Mouse (Mus musculus) gastrocnemius, postnatal 10 days (tissue): ENCODE results near the gene Olfr718-ps1. TPM values are rescaled to one million over a fixed set of nuclear protein-coding genes. Genes with fewer than 3 reads are reported as not detected.
A peak's percentile ranks its signal among the peaks of the same experiment; 100 is the strongest.

Experiments
- DNase-seq: peaks from one replicate; pipeline ENCODE4 v3.0.0; 2021; ENCODE audit warnings: mixed read lengths
- microRNA-seq, 2 experiments: library from miRNA; unstranded; fragments of <30 nt; microRNA quantifications; one replicate each; pipeline ENCODE4 v1.2.0; 2021
- total RNA-seq, 2 experiments: library from RNA; stranded (reverse); gene quantifications; 2 replicates each; pipeline ENCODE4 v1.2.3; 2021

Gene Olfr718-ps1
- total RNA-seq, 2 experiments from 2014 or later = not detected

DNA sequence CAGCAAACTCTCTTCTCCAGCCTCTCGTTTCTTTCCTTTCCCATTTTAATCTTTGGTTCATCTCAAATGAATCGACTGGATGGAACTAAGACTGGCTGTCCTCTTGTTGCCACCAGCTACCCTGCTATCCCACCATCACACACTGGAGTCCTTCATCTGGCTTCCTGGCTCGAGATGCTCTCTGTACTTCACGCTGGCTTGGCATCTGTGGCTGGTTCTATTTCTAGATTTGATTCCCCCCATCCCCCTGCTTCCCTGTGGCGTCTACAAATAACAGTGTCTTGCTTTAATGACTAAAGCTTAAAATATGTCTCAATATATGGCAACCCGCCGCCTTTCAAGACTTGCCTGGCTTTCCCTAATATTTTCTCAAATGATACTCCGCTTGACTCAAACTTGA is 19.5 kb downstream of the Olfr718-ps1 start:
- DNase-seq = no peak

DNA sequence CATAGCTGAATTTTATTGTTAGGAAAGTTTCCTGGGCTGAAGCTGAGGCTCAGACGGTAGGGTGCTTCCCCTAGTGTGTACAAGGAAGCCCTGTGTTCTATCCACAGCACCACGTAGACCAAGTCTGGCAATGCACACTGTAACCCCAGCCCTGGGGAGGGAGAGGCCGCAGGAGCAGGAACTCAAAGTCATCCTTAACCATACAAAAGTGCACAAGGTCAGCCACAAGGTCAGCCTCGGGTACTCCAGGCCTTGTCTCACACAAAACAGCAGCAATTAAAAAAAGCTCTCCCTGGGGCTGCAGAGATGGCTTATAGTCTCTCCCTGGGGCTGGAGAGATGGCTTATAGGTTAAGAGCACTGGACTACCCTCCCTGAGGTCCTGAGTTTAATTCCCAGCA is 20.5 kb downstream of the Olfr718-ps1 start:
- no peak for DNase-seq

DNA sequence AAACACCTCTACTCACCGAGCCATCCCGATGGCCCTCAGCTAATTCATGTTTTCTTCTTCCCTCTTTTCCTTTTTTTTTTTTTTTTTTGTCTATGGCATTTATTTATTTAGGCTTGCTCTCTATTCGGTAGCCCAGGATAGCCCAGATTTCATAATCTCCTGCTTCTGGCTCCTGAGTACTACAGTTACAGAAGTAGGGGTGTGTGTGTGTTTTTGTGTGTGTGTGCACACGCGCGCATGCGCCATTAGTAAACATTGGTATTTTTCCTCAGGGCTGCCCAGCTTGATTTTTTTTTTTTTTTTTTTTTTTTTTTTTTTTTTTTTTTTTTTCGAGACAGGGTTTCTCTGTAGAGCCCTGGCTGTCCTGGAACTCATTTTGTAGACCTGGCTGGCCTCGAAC is 21.3 kb downstream of the Olfr718-ps1 start:
- no peak for DNase-seq

DNA sequence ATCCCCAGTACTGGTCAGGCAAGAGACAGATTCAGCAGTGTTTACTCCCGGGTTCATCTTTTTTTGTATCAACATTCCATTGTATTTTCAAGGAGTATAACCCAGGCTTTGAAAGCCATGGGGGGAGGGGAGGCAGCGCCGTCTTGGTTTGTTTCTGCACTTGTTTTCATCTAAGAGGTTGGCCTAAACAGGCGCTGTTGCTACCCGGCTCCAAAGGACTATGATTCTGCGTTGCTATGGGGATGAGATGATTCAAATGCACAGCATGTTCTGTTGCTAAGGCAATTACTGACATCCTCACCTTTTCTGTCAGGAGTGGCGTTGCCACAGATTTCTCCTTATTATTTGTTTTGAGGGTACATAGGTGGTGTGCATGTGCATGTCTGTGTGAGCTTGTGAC is 21.8 kb downstream of the Olfr718-ps1 start:
- DNase-seq = no peak

DNA sequence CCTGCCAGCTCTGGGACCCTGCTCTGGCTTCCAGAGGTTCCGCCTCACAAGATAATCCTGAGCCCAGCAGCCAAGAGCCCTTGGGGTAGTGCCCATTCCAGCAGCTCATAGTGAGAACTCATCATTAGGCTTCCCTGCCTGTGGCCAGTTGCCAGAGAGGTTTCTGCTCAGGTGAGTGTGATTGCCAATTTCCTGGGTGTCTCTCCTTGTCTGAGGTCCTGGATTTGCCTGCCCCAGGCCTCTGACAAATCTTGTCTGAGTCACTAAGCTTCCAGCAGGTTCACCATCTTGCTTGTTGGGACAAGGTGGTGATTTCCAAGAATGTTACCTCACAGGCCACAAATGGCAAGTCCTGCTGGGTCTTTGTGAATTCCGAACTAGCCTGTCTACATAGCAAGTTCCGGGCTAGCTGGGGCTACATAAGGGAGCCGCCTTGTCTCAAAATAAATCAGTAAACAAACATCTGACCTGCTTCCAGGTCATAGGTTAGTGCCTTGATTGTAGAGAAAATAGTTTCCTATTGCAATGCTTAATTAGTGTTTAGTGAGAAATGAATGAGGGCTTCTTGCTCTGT is 22.5 kb downstream of the Olfr718-ps1 start:
- DNase-seq = no peak

DNA sequence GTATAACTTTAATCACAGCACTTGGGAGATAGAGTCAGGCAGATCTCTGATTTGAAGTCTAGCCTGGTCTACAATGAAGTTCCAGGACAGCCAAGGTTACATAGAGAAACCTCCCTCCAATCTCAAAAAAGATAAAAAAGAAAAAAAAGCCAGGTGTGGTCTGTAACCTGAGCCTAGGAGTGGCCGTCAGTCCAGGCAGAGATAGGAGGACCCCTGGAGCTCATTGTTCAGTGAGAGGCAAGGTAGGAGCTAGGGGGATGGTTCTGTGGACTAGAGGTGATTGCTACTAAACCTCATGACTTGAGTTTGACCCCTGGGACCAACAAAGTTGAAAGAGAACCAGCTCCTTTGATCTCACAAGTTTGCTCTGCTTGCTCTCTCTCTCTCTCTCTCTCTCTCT is 24.7 kb downstream of the Olfr718-ps1 start:
- DNase-seq = no peak

DNA sequence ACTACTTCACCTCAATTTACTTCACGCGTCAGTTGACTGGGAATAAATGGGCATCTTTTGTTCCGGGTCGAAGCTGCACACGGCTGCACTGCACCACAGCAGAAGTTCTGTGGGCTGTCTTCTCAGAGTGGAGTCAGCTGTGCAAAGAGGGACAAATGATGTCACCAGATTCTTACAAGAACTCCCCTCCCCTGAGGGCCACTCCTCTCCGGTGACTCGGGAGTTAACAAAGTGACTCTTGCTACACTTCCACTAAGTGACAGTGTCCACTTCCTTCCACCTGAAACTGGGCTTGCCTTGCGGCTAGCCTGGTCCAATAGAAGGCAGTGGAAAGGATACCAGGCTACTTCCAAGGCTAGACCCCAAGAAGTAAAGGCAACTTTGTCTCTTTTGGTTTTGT is 25.3 kb downstream of the Olfr718-ps1 start:
- DNase-seq = no peak

DNA sequence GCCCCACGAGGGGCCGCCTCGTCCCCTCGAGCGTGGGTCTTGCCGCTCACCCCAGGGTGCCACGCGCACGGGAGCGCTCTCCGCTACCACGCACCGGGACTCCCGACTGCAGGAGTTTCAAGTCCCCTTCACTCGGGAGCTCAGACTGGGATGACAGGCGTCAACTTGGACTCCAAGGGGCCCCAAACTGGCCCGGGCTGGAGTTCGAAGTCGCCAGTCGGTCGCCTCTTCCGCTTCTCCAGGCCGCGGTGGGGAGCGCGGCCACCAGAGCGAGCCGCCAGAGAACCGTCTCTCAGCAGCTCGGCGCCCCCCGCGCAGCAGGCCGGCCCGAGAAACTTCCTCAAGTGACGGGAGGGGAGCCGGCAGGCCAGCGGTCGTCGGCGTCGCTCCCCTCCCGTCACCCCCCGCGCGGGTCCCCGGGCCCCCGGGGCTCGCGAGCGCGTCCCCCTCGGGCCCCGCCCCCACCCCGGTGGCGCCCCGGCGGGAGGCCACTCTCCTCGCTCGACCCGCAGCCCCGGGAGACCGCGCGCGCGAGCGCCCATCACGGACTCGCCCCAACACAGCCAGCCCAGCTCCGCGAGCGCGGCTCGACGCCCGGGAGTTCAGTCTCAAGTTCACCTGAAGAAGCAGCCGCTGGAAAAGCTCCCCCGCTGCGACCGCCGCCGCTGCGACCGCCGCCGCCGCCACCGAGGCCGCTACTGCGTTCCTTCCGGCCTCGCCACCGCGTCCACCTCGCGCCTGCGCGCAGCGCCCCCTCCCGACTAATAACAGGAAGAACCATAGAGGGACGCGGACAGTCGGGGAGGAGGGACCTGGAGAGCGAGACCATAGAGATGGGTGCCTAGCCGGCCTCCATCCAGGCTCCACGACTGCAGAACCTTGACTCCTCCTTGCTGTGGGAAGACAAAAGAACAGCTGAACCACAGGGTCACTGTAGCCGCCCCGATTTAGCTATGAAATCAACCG is 34.8 kb downstream of the Olfr718-ps1 start, which contains the start of gene Rnf216:
TSS of gene Rnf216 (minus strand) at position 714 of the 966 bp plus-strand sequence.
- DNase-seq = peak; percentile 95

DNA sequence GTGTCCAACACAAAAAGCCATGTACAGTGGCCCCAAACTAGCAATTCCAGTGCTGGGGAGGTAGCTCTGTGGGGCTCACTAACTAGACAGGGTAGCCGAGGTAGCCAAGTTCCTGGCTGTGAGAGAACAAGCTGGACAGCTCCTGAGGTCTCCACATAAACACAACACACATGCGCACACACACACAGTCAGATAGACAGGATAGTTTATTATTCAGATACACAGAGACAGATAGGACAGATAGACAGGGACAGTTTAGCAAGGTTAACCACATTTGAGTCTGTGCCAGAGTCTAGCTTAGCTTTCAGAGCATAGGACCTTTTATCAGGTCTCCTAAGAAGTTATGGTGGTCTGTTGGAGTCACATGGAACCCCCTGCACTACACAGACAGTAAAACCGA is 40.5 kb downstream of the Olfr718-ps1 start:
- DNase-seq = no peak

DNA sequence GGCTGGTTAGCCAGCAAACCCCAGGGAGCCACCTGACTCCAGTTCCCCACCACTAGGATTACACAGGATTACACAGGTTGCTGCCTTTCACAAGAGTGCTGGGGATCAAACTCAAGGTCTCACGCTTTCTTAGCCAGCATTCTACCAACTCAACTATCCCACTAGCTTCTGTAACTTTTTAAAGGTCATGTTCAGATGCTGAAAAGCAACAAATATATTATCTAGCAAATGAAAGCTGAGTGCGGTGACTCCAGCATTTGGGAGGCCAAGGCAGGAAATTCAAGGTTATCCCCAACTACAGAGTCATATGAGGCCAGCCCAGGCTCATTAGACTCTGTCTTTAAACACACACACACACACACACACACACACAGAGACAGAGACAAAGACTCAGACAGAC is 44.1 kb downstream of the Olfr718-ps1 start:
- no peak for DNase-seq

DNA sequence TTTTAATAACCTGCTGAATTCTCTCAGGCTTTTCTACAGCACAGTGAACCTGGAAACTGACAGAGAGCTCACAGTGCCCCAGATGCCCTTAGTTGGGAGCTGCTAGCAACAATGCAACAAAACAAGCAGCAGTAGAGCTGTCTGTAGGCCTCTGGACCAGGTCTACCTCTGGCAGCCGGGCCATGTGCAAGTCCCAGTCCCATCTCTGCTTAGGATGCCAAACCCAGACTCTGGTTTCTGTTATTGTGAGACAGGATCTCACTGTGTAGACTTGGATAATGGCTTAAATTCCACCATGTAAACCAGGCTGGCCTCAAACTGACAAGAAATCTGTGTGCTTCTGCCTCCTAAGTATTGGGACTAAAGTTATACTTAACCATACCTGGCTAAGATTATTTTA is 45.8 kb downstream of the Olfr718-ps1 start:
- no peak for DNase-seq

DNA sequence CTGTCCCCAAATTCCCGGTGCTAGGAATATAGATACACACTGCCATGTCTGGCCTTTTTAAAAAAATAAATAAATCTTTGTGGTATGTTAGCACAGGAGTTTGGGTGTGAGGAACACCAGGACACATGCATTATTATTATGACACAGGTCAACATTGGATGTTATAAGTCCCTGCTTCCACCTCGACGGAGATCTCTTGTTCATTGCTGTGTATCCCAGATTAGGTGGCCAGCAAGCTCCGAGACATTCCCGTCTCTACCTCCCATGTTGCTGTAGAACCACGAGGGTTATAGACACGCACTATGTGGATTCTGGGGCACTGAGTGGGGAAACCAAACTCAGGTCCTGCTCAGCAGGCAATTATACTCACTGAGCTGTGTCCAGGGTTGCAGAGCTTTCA is 52.1 kb downstream of the Olfr718-ps1 start:
- DNase-seq = no peak

DNA sequence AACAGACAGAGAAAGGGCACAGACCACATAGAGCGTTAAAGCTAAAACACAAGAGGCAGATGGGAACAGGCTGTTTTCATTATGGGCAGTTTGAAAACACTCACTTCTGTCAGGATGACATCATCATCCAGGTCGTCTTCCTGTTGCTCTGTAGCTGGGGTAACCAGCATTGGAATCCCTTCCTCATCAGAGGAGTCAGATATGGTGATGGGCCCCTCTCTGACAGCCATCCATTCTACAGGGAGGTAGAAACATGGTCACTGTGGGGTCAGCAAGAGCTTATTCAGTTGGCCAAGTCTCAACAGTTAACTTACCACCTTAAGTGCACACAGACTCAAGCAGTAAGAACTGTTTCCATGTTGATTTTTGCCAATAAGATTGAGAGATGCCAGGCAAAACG is 54.5 kb downstream of the Olfr718-ps1 start:
- no peak for DNase-seq

DNA sequence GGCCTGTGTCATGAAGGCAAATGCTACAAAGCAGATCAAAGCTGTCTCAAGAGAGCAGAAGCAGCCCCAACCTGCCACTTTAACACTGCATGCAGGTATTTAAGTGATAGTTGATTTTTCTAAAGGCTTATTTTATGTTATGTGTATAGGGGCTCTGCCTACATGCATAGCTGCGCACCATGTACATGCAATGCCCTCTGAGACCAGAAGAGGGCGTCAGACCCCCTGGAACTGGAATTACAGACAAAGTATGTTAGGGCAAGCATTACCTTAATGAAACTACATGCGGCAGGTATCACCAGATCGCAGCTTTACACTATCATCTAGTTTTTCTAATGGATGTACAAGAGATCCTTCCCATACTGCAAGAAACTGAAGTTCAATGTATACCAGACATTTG is 62.5 kb downstream of the Olfr718-ps1 start:
- DNase-seq = peak; percentile 32

Small RNAs within 50 kb of the gene (microRNA-seq; reads per million reads assigned to microRNA genes)
- 0 reads per million in 2 experiments for gene Gm44405

Other genes starting within 250 kb of the Olfr718-ps1 start
- gene Actb, start 240.8 kb downstream of the Olfr718-ps1 start, total RNA-seq = 1,000 to 10,000 TPM; 1,451 to 1,869 TPM
- 100 to 1,000 TPM in 1 of 2 experiments, 10 to 100 TPM in 1; 94.0 to 121 TPM for gene Fscn1, start 187.2 kb downstream of the Olfr718-ps1 start, total RNA-seq
- 10 to 100 TPM; 22.1 to 25.9 TPM for gene Rnf216, start 34.6 kb downstream of the Olfr718-ps1 start, total RNA-seq
- 1 to 10 TPM; 6.9 to 8.6 TPM for gene Rbak, start 33.2 kb upstream of the Olfr718-ps1 start, total RNA-seq
- gene Spdye4b, start 33.4 kb upstream of the Olfr718-ps1 start, total RNA-seq = not detected
- not detected for gene Spdye4a, start 79.3 kb upstream of the Olfr718-ps1 start, total RNA-seq
- gene Zfp12, start 87.6 kb upstream of the Olfr718-ps1 start, total RNA-seq = 10 to 100 TPM; 10.5 to 11.6 TPM
- gene Zfp316, start 122.4 kb upstream of the Olfr718-ps1 start, total RNA-seq = 1 to 10 TPM; 4.4 to 4.5 TPM
- gene Zfp853, start 146.0 kb upstream of the Olfr718-ps1 start, total RNA-seq = under 1 TPM; 0.66 to 0.75 TPM
- 10 to 100 TPM; 10.6 to 11.6 TPM for gene E130309D02Rik, start 167.8 kb upstream of the Olfr718-ps1 start, total RNA-seq
- 10 to 100 TPM; 35.0 to 37.5 TPM for gene Zdhhc4, start 181.7 kb upstream of the Olfr718-ps1 start, total RNA-seq
- gene Grid2ip, start 209.8 kb upstream of the Olfr718-ps1 start, total RNA-seq = under 1 TPM; 0.05 to 0.11 TPM